Mouse (Mus musculus) kidney, embryonic 16.5 days (tissue): ENCODE measurements around the gene Arsb. TPM values are rescaled to one million over a fixed set of nuclear protein-coding genes. Genes with fewer than 3 reads are reported as not detected.

Experiments
- ATAC-seq: fragments of 200-750 bp; cut with Nextera tagmentation; 2 replicates; pipeline ENCODE4 v1.8.0; 2017; ENCODE audit warnings: moderate TSS enrichment; ENCODE audit not compliant: low FRiP score, low TSS enrichment
- H3K27ac ChIP-seq: fragments of 300-500 bp; sonication (generic); 2 replicates; pipeline ENCODE4 v1.5.1; 2014; ENCODE audit warnings: low read length
- H3K27me3 ChIP-seq: fragments of 300-500 bp; sonication (generic); 2 replicates; pipeline ENCODE4 v1.6.1; 2014; ENCODE audit warnings: low read length, control low read depth, mixed read lengths; ENCODE audit not compliant: insufficient read depth
- H3K36me3 ChIP-seq: fragments of 300-500 bp; sonication (generic); 2 replicates; pipeline ENCODE4 v1.6.1; 2014; ENCODE audit warnings: low read length, control low read depth, mixed read lengths; ENCODE audit not compliant: insufficient read depth
- H3K4me1 ChIP-seq: fragments of 300-500 bp; sonication (generic); 2 replicates; pipeline ENCODE4 v1.6.1; 2014; ENCODE audit warnings: low read length, control low read depth, mixed read lengths; ENCODE audit not compliant: insufficient read depth
- H3K4me2 ChIP-seq: fragments of 300-500 bp; sonication (generic); replicated peaks from 2 replicates; pipeline ENCODE4 v1.6.1; 2014; ENCODE audit warnings: low read depth, low read length
- H3K4me3 ChIP-seq: fragments of 300-500 bp; sonication (generic); 2 replicates; pipeline ENCODE4 v1.5.1; 2014; ENCODE audit warnings: mild to moderate bottlenecking, low read length
- H3K9ac ChIP-seq: fragments of 300-500 bp; sonication (generic); replicated peaks from 2 replicates; pipeline ENCODE4 v1.6.1; 2014; ENCODE audit warnings: low read length
- H3K9me3 ChIP-seq: fragments of 300-500 bp; sonication (generic); 2 replicates; pipeline ENCODE4 v1.6.1; 2016; ENCODE audit warnings: low read length, control low read depth
- WGBS: fragments of 180-500 bp; shearing (Covaris S2); extraction: QIAGEN DNeasy Blood & Tissue Kit; methylation state at CpG from one replicate; pipeline ENCODE4 v1.1.7; 2014; 5-methylcytosine and 5-hydroxymethylcytosine counted together
- polyA plus RNA-seq: library from polyadenylated mRNA; unstranded; fragments of >200 nt; fragmentation: Nextera tagmentation; extraction: Ambion mirVana; gene quantifications from 2 replicates; pipeline ENCODE4 v1.2.1, GENCODE M21; 2015

Gene Arsb
- polyA plus RNA-seq, 1 experiment from 2014 or later: 13.4 TPM

GRCm38 (mm10) chr13:93816127-93816526 is 44.7 kb downstream of the Arsb start:
- ATAC-seq: no peak
- Histone ChIP-seq H3K36me3 (no peaks in the 10 kb centered on the region), H3K4me1 (no peaks in the 10 kb centered on the region), H3K4me2 (no peak overlapping the region), H3K4me3 (no peak overlapping the region), H3K27me3 (no peaks in the 10 kb centered on the region), H3K9ac (no peak overlapping the region), H3K9me3 (no peaks in the 10 kb centered on the region), H3K27ac (no peak overlapping the region)
- 87% methylated on average over 2 of the region's 2 CpGs for WGBS

- H3K36me3 ChIP-seq: no peaks in the 10 kb centered on the region
- H3K27ac ChIP-seq: no peak overlapping the region
- no peak overlapping the region for H3K4me2 ChIP-seq
- peaks cover 2% of the 10 kb centered on the region; the same call in 1 of the 2 replicates for H3K4me1 ChIP-seq
- no peak for ATAC-seq
- H3K27me3 ChIP-seq: no peaks in the 10 kb centered on the region
- H3K9ac ChIP-seq: no peak overlapping the region
- H3K4me3 ChIP-seq: no peak overlapping the region
- WGBS: 74% methylated on average over 9 of the region's 9 CpGs
- no peaks in the 10 kb centered on the region for H3K9me3 ChIP-seq
Measured at GRCm38 (mm10) chr13:93816688-93817331, 45.4 kb downstream of the Arsb start.

- Histone ChIP-seq H3K27me3 (no peaks in the 10 kb centered on the region), H3K4me3 (no peak overlapping the region), H3K27ac (no peak overlapping the region), H3K9me3 (no peaks in the 10 kb centered on the region), H3K9ac (no peak overlapping the region), H3K4me2 (no peak overlapping the region), H3K4me1 (peaks cover 9% of the 10 kb centered on the region; the same call in 1 of the 2 replicates), H3K36me3 (no peaks in the 10 kb centered on the region)
- WGBS: 85% methylated on average over 4 of the region's 4 CpGs
- no peak for ATAC-seq
Measured at GRCm38 (mm10) chr13:93820173-93820572, 48.7 kb downstream of the Arsb start.

- Histone ChIP-seq H3K4me3 (no peak overlapping the region), H3K4me1 (peaks cover 9% of the 10 kb centered on the region; the same call in 1 of the 2 replicates), H3K27me3 (no peaks in the 10 kb centered on the region), H3K36me3 (no peaks in the 10 kb centered on the region), H3K4me2 (no peak overlapping the region), H3K9ac (no peak overlapping the region), H3K27ac (no peak overlapping the region), H3K9me3 (no peaks in the 10 kb centered on the region)
- 16% methylated on average over 6 of the region's 6 CpGs for WGBS
- 0 out of 2 replicates have a peak, but pooled peaks have one; percentile 42 for ATAC-seq
Measured at GRCm38 (mm10) chr13:93822001-93822400, 50.6 kb downstream of the Arsb start.

GRCm38 (mm10) chr13:93825792-93826558 is 54.5 kb downstream of the Arsb start:
- Histone ChIP-seq H3K4me3 (no peak overlapping the region), H3K9me3 (no peaks in the 10 kb centered on the region), H3K4me2 (no peak overlapping the region), H3K27me3 (no peaks in the 10 kb centered on the region), H3K27ac (no peak overlapping the region), H3K36me3 (no peaks in the 10 kb centered on the region), H3K4me1 (peaks cover 13% of the 10 kb centered on the region; the same call in 1 of the 2 replicates), H3K9ac (no peak overlapping the region)
- ATAC-seq: no peak
- 68% methylated on average over 7 of the region's 7 CpGs for whole genome bisulfite sequencing

- no peak overlapping the region for H3K9ac ChIP-seq
- WGBS: 46% methylated on average over 2 of the region's 2 CpGs
- no peaks in the 10 kb centered on the region for H3K36me3 ChIP-seq
- ATAC-seq: 0 out of 2 replicates have a peak, but pooled peaks have one; percentile 42
- H3K4me1 ChIP-seq: 0 out of 2 replicates have a peak, but pooled peaks cover 4% of the 10 kb centered on the region
- no peak overlapping the region for H3K4me2 ChIP-seq
- no peaks in the 10 kb centered on the region; the same call in 1 of the 2 replicates for H3K9me3 ChIP-seq
- H3K27ac ChIP-seq: no peak overlapping the region
- no peak overlapping the region for H3K4me3 ChIP-seq
- no peaks in the 10 kb centered on the region for H3K27me3 ChIP-seq
Measured at GRCm38 (mm10) chr13:93827745-93828144, 56.3 kb downstream of the Arsb start.

- Histone ChIP-seq H3K9me3 (peaks cover 6% of the 10 kb centered on the region; the same call in 1 of the 2 replicates), H3K4me2 (no peak overlapping the region), H3K27me3 (no peaks in the 10 kb centered on the region), H3K4me1 (0 out of 2 replicates have a peak, but pooled peaks cover 4% of the 10 kb centered on the region), H3K36me3 (no peaks in the 10 kb centered on the region), H3K27ac (no peak overlapping the region), H3K4me3 (no peak overlapping the region), H3K9ac (no peak overlapping the region)
- 62% methylated on average over 2 of the region's 2 CpGs for WGBS
- no peak for ATAC-seq
Measured at GRCm38 (mm10) chr13:93829565-93830293, 58.3 kb downstream of the Arsb start.

- no peak overlapping the region for H3K4me3 ChIP-seq
- no peaks in the 10 kb centered on the region for H3K27me3 ChIP-seq
- H3K36me3 ChIP-seq: no peaks in the 10 kb centered on the region
- no peak overlapping the region for H3K4me2 ChIP-seq
- H3K4me1 ChIP-seq: 0 out of 2 replicates have a peak, but pooled peaks cover 4% of the 10 kb centered on the region
- peaks cover 6% of the 10 kb centered on the region; the same call in 1 of the 2 replicates for H3K9me3 ChIP-seq
- H3K27ac ChIP-seq: no peak overlapping the region
- no peak overlapping the region for H3K9ac ChIP-seq
- 90% methylated on average over 6 of the region's 6 CpGs for WGBS
- no peak for ATAC-seq
Measured at GRCm38 (mm10) chr13:93830294-93830645, 58.8 kb downstream of the Arsb start.

GRCm38 (mm10) chr13:93837481-93838225 is 66.2 kb downstream of the Arsb start:
- no peak for ATAC-seq
- Histone ChIP-seq H3K9me3 (peaks cover 6% of the 10 kb centered on the region; the same call in 1 of the 2 replicates), H3K4me1 (peaks cover 31% of the 10 kb centered on the region), H3K4me2 (no peak overlapping the region), H3K9ac (no peak overlapping the region), H3K4me3 (no peak overlapping the region), H3K27me3 (no peaks in the 10 kb centered on the region), H3K36me3 (0 out of 2 replicates have a peak, but pooled peaks cover 2% of the 10 kb centered on the region), H3K27ac (peak overlapping the region; percentile 29; the same call in 1 of the 2 replicates)
- WGBS: 72% methylated on average over 12 of the region's 12 CpGs
